Mouse (Mus musculus) heart, embryonic 14.5 days (tissue): ENCODE measurements around the gene Pparg. TPM values are rescaled to one million over a fixed set of nuclear protein-coding genes. Genes with fewer than 3 reads are reported as not detected.

Experiments used
- ATAC-seq: fragments of 200-750 bp; cut with Nextera tagmentation; 2 replicates; pipeline ENCODE4 v1.8.0; 2017; ENCODE audit warnings: low read depth, moderate TSS enrichment; ENCODE audit not compliant: insufficient number of reproducible peaks, insufficient read depth, low FRiP score
- H3K27ac ChIP-seq, 2 experiments: fragments of 200-500 bp in 1 of 2; fragments of 300-500 bp in 1 of 2; sonication (generic) in 1 of 2; replicated peaks in 1 of 2; 2 replicates each; pipeline ENCODE4 v1.5.1; 2012 to 2014; ENCODE audit warnings: low read depth in 2 of 2, low read length in 2 of 2, control low read depth in 1 of 2, mild to moderate bottlenecking in 1 of 2, mixed read lengths in 1 of 2; ENCODE audit not compliant: control insufficient read depth in 1 of 2, insufficient read depth in 1 of 2
- H3K27me3 ChIP-seq: fragments of 300-500 bp; sonication (generic); 2 replicates; pipeline ENCODE4 v1.6.1; 2014; ENCODE audit warnings: mild to moderate bottlenecking, low read length, control low read depth; ENCODE audit not compliant: control insufficient read depth, insufficient read depth
- H3K36me3 ChIP-seq: fragments of 300-500 bp; sonication (generic); 2 replicates; pipeline ENCODE4 v1.6.1; 2014; ENCODE audit warnings: mild to moderate bottlenecking, control low read depth, low read length, mixed read lengths; ENCODE audit not compliant: control insufficient read depth, insufficient read depth
- H3K4me1 ChIP-seq, 2 experiments: fragments of 200-500 bp in 1 of 2; fragments of 300-500 bp in 1 of 2; sonication (generic) in 1 of 2; 2 replicates each; pipeline ENCODE4 v1.6.1; 2012 to 2014; ENCODE audit warnings: low read length in 2 of 2, control low read depth in 1 of 2, mixed read lengths in 1 of 2; ENCODE audit not compliant: control insufficient read depth in 2 of 2, insufficient read depth in 2 of 2
- H3K4me2 ChIP-seq: fragments of 300-500 bp; sonication (generic); 2 replicates; pipeline ENCODE4 v1.6.1; 2014; ENCODE audit warnings: mild to moderate bottlenecking, low read length
- H3K4me3 ChIP-seq, 2 experiments: fragments of 200-500 bp in 1 of 2; fragments of 300-500 bp in 1 of 2; sonication (generic) in 1 of 2; 2 replicates each; pipeline ENCODE4 v1.5.1; 2012 to 2014; ENCODE audit warnings: low read length in 2 of 2, mild to moderate bottlenecking in 2 of 2, control low read depth in 1 of 2, low read depth in 1 of 2, moderate library complexity in 1 of 2; ENCODE audit not compliant: control insufficient read depth in 1 of 2, insufficient read depth in 1 of 2
- H3K9ac ChIP-seq: fragments of 300-500 bp; sonication (generic); 2 replicates; pipeline ENCODE4 v1.6.1; 2014; ENCODE audit warnings: mild to moderate bottlenecking, low read length
- H3K9me3 ChIP-seq: fragments of 300-500 bp; sonication (generic); 2 replicates; pipeline ENCODE4 v1.6.1; 2016; ENCODE audit warnings: low read length, control low read depth; ENCODE audit not compliant: control insufficient read depth
- WGBS: fragments of 180-500 bp; shearing (Covaris S2); extraction: QIAGEN DNeasy Blood & Tissue Kit; methylation state at CpG from one replicate; pipeline ENCODE4 v1.1.7; 2014; 5-methylcytosine and 5-hydroxymethylcytosine counted together
- polyA plus RNA-seq: library from polyadenylated mRNA; unstranded; fragments of >200 nt; fragmentation: Nextera tagmentation; extraction: Ambion mirVana; gene quantifications from 2 replicates; pipeline ENCODE4 v1.2.1, GENCODE M21; 2014

Pparg gene
- polyA plus RNA-seq, 1 experiment from 2014 or later = 2.4 TPM

DNA sequence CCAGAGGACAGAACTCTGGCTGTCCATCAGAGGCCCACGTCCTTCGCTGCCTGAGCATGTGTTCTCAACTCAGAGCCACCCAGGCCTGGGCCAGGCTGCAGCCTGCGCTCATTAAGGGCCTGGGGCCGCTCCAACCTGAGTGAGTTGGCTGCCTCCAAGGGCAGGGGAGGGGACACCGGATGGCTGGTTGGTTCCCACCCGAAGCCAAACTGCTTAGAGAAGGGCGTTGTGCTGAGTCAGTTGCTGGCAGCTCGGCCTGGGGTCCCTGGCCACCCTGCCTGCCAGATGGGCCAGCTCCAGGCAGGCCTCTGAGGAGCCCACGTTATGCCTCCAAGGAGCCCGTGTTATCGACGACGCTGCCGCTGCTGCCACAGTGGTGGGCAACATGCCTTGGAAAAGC is 138.8 kb downstream of the Pparg start:
- Histone ChIP-seq H3K27me3 (no peaks in the 10 kb centered on the region), H3K4me2 (no peak overlapping the region), H3K9me3 (no peaks in the 10 kb centered on the region), H3K9ac (no peak overlapping the region), H3K4me1 (peaks cover 6 to 11% of the 10 kb centered on the region in 2 experiments), H3K4me3 (no peak overlapping the region), H3K27ac (no peak overlapping the region), H3K36me3 (no peaks in the 10 kb centered on the region)
- no peak for ATAC-seq
- 79% methylated on average over 14 of the region's 14 CpGs for WGBS

DNA sequence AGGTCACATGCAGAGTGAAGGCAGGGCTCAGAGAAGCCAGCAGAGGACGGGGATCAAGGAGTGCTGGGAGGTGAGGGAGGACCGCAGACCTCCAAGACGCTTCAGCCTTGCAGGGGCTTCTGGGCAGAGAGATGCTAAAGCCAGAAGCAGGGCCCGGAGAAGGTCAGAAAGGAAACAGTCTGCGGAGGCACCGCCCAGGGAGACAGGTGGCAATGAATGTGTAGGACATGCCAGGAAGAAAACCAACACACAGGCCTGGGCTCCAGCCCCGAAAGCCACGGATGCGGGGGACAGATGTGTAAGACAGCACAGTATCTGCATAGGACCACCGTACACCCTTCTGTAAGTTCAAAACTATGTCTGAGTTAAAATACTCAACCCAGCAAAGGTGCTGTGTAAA is 139.5 kb downstream of the Pparg start:
- Histone ChIP-seq H3K4me1 (peaks cover 6 to 11% of the 10 kb centered on the region in 2 experiments), H3K4me3 (no peak overlapping the region), H3K36me3 (no peaks in the 10 kb centered on the region), H3K4me2 (no peak overlapping the region), H3K27ac (no peak overlapping the region), H3K9ac (no peak overlapping the region), H3K9me3 (no peaks in the 10 kb centered on the region), H3K27me3 (no peaks in the 10 kb centered on the region)
- no peak for ATAC-seq
- 87% methylated on average over 10 of the region's 10 CpGs for WGBS

DNA sequence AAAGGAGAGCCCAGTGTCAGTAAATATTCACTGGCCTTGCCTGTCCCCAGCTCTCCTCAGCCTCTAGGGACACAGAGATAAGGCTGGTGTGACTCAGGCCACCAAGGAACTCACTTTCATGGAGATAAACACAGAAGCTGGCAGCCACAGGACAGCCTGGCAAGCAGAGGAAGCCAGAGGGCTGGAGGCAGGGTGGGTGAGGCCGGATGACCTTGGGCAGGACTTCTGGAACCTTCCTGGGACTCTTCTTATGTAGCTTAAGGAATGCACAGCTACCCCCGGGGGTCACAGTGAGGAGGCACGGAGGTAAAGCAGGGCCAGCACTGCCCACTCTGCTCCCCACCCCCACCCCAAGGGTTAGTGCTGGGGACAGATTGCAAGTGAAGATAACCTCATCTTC is 140.4 kb downstream of the Pparg start:
- H3K9me3 ChIP-seq = no peaks in the 10 kb centered on the region
- ATAC-seq = 0 out of 2 replicates have a peak, but pooled peaks have one; percentile 29
- no peaks in the 10 kb centered on the region for H3K36me3 ChIP-seq
- H3K4me2 ChIP-seq = no peak overlapping the region
- WGBS = 22% methylated on average over 3 of the region's 3 CpGs
- no peak overlapping the region for H3K4me3 ChIP-seq
- H3K27me3 ChIP-seq = no peaks in the 10 kb centered on the region
- H3K4me1 ChIP-seq = peaks cover 6 to 11% of the 10 kb centered on the region in 2 experiments
- no peak overlapping the region for H3K27ac ChIP-seq
- H3K9ac ChIP-seq = no peak overlapping the region

DNA sequence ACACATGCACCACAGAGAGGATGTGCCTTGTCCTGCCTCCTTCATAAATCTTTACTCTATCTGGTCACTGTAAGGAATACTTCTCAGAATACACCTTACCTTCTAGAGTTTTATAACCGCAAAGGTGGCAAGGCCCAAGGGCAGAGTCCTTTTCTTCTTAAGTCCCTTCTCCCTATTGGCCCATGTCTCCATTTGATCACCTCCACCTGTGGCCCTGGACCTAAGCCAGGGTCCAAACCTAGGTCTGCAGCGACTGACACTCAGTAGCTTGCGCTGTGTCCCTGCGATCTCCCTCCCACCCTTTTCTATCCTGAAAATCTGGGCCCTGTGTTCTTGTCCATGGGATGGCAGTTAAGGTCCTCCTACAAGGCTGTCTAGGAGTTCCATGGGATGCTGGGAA is 142.3 kb downstream of the Pparg start:
- H3K27ac ChIP-seq = no peak overlapping the region
- H3K9me3 ChIP-seq = no peaks in the 10 kb centered on the region
- no peaks in the 10 kb centered on the region for H3K36me3 ChIP-seq
- H3K4me2 ChIP-seq = no peak overlapping the region
- H3K9ac ChIP-seq = no peak overlapping the region
- no peaks in the 10 kb centered on the region for H3K27me3 ChIP-seq
- H3K4me3 ChIP-seq = no peak overlapping the region
- 98% methylated on average over 4 of the region's 4 CpGs for whole genome bisulfite sequencing
- no peak for ATAC-seq
- H3K4me1 ChIP-seq = peaks cover 6 to 11% of the 10 kb centered on the region in 2 experiments

DNA sequence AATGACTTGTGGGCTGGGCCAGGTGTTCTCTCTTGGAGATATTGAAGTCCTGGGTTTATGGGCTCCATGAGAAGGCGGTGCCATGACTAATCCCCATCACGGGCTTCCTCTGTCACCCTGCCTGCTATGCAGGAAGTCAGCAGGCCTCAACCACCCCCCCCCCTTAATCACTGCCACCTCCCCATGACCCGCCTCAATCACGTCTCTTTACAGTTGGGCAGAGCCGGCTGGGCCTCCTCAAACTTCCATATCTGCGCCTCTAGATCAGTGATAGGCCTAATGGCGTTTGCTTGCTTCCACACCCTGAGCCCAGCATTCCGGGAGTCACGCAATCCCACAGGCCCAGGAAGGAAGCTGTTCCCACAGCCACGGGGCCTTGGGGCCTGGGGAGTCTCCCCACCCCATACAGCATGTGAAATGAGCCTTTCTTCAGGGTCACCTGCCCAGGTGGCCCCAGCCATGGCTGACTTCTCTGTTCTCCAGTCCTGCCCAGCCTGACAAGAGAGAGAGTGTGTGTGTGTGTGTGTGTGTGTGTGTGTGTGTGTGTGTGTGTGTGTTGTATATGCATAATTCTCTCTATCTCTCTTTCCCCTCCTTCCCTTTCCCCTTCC is 142.9 kb downstream of the Pparg start:
- Histone ChIP-seq H3K4me2 (no peak overlapping the region), H3K4me3 (no peak overlapping the region), H3K27me3 (no peaks in the 10 kb centered on the region), H3K9me3 (peaks cover under 1% of the 10 kb centered on the region; the same call in 1 of the 2 replicates), H3K27ac (no peak overlapping the region), H3K4me1 (peaks cover 6 to 11% of the 10 kb centered on the region in 2 experiments), H3K36me3 (no peaks in the 10 kb centered on the region), H3K9ac (no peak overlapping the region)
- ATAC-seq = no peak
- WGBS = 72% methylated on average over 10 of the region's 10 CpGs

DNA sequence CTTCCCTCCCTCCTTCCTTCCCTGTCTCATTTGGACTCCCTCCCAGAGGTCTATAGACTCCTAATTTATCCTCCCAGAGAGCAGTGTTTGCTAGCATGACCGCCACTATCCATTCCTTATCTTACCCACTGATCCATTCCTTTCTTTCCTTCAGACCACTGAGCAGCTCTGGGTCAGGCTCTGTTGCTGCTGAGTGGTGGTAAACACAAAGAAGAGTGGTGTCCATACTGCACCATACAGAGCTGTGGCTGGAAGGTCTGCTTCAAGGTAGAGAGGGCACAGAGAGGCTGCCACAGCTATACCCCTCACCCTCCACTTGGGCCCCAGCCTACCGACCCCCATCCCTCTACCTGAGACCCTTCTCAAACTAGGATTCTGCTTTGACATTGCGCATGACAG is 143.4 kb downstream of the Pparg start:
- H3K36me3 ChIP-seq = no peaks in the 10 kb centered on the region
- H3K27ac ChIP-seq = no peak overlapping the region
- no peak overlapping the region for H3K9ac ChIP-seq
- ATAC-seq = no peak
- no peaks in the 10 kb centered on the region for H3K27me3 ChIP-seq
- peaks cover 5% of the 10 kb centered on the region; the same call in 1 of the 2 replicates for H3K9me3 ChIP-seq
- WGBS = 77% methylated on average over 3 of the region's 3 CpGs
- peaks cover 6 to 11% of the 10 kb centered on the region in 2 experiments for H3K4me1 ChIP-seq
- no peak overlapping the region for H3K4me3 ChIP-seq
- no peak overlapping the region for H3K4me2 ChIP-seq

DNA sequence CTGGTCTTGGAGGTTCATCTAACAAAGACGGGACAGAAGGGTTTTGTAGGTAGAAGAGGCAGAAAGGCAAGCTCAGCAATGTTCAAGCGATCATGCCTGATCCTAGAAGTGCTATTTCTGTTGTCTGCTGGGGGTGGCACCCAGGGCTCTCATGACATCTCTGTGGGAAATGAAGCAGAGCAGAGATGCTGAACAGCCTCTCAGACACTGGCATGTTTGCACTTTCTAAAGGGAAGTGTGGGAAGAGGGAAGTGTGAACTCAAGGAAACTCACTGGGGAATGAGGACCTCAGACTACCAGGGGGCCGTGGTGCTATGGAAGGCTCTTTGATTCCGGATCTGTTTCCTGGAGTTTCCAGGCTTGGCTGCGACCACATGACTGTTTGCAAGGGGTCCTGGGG is 144.2 kb downstream of the Pparg start:
- H3K4me3 ChIP-seq = no peak overlapping the region
- no peak overlapping the region for H3K4me2 ChIP-seq
- peaks cover 5% of the 10 kb centered on the region; the same call in 1 of the 2 replicates for H3K9me3 ChIP-seq
- no peak for ATAC-seq
- H3K4me1 ChIP-seq = peaks cover 6 to 11% of the 10 kb centered on the region in 2 experiments
- no peak overlapping the region for H3K9ac ChIP-seq
- H3K27ac ChIP-seq = no peak overlapping the region
- no peaks in the 10 kb centered on the region for H3K36me3 ChIP-seq
- 64% methylated on average over 5 of the region's 5 CpGs for WGBS
- no peaks in the 10 kb centered on the region for H3K27me3 ChIP-seq

DNA sequence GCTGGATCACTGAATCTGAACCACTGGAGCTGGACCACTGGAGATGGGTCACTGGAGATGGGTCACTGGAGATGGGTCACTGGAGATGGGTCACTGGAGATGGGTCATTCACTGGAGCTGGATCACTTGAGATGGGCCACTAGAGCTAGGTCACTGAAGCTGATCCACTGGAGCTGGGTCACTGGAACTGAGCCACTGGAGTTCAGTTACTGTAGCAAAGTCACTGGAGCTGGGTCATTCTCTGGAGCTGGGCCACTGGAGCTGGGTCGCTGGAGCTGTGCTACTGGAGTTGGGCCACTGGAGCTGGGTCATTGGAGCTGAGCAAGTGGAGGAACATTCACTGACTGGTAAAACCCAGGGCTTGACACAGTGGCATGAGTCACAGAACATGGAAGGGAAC is 145.7 kb downstream of the Pparg start:
- no peak for ATAC-seq
- WGBS = 78% methylated on average over 1 of the region's 1 CpGs
- no peak overlapping the region for H3K9ac ChIP-seq

More for the DNA sequence above, 145.7 kb downstream of the Pparg start:
- no peaks in the 10 kb centered on the region for H3K27me3 ChIP-seq
- no peak overlapping the region for H3K4me2 ChIP-seq
- no peak overlapping the region for H3K4me3 ChIP-seq
- H3K36me3 ChIP-seq = no peaks in the 10 kb centered on the region
- H3K4me1 ChIP-seq = peaks cover under 1 to 3% of the 10 kb centered on the region in 2 experiments; a peak in 3 of 4 replicates
- H3K9me3 ChIP-seq = peaks cover 5% of the 10 kb centered on the region; the same call in 1 of the 2 replicates
- H3K27ac ChIP-seq = no peak overlapping the region
